Mouse (Mus musculus): Measurements from ENCODE around the gene Ushbp1.
"Not testable (repeated sequence)": the region's sequence is repeated elsewhere in the genome, so short reads cannot be mapped to it uniquely, and the experiment has no call there.

Ushbp1 gene

DNA sequence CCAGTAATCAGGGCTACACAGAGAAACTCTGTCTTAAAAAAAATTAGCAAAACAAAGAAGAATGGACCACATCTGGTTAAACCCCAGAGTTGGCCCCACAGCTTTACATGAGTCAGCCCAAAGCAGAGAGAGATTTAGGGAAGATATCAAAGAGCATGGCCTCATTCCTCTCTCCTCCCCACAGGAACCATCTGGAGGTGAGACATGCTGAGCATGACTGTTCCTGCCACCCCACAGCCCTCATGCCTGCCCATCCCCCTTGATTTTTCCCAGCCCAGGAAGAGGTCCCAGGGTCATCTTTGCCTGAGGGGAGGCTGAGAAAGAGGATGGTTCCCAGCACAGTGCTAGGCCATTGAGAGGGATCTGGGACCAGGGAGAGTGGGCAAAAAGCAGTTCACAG lies 27.2 kb downstream of the Ushbp1 start:
- no peak for DNase-seq

DNA sequence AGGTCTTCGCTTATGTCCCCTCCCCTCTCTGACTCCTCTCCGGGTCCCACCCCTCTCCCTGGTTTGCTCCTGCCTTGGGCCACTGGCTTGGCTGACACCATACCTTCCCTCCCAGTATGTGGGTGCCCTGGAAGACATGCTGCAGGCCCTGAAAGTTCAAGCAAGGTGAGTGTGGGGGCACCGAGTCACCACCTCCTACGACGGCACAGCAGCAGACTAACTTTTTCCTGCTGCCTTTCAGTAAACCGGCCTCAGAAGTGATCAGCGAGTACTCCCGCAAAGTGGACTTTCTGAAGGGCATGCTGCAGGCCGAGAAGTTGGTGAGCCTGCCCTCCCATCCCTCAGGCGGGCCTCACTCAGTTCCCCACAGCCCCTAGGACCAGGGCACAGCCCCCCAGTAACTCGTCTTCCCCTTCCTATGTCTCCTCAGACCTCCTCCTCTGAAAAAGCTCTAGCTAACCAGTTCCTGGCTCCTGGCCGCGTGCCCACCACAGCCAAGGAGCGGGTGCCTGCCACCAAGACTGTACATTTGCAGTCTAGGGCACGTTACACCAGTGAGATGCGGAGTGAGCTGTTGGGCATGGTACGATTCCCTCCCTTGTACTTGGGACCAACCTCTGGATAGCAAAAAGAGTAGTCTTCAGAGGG lies 27.9 kb downstream of the Ushbp1 start:
- no peak for DNase-seq

DNA sequence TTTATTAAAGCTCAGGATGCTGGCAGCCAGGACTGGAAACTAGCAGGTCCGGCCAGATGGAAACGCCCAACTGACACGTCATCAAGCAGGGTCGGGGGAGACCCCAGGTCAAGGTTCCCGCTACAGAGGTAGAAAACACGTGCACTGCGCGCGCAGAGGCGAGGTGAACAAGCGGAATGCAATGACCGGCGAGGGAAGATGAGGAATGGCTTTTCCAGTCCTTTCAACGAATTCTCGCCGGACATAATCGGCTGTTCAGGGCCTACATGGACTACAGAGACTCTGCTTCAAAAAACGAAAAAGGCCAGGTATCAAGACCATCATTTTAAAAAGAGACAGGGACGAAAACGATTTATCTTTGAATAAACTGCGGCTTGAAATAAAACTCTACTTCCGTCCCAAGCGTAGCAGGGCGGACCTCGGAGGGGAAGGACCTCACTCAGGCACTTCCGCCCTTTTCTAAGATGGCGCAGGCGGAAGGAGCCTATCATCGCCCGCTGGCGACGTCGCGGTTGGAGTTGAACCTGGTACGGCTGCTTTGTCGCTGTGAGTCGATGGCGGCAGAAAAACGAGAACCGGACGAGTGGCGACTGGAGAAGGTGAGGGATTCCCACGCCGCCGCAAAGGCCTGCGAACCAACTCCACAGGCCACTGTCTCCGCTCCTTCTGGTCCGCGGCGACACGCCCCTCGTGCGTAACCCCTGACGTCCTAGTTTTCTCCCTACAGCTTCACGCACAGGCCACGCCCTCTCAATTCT lies 28.7 kb downstream of the Ushbp1 start, which contains the start of gene Use1:
Gene Use1, plus strand, starts transcription at position 78 of the 758 bp plus-strand sequence.
- peak; percentile 97 for DNase-seq

DNA sequence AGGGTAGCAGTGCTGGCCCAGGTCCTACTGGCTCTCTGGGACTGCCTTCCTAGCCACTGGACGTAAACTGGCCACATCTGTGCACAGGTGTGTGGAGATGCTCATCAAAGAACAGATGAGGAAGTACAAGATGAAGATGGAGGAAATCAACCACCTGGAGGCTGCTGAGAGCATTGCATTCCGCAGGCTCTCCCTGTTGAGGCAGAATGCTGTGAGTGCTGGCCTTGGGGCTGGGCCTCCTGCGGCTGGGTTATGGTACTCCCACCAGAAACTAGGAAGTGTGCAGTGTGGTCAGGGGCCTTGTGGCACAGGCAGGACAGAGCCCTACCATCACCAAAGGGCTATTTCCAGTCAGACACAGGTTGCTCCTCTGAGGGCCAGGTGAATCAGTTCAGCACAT lies 37.6 kb downstream of the Ushbp1 start:
- DNase-seq: no peak

DNA sequence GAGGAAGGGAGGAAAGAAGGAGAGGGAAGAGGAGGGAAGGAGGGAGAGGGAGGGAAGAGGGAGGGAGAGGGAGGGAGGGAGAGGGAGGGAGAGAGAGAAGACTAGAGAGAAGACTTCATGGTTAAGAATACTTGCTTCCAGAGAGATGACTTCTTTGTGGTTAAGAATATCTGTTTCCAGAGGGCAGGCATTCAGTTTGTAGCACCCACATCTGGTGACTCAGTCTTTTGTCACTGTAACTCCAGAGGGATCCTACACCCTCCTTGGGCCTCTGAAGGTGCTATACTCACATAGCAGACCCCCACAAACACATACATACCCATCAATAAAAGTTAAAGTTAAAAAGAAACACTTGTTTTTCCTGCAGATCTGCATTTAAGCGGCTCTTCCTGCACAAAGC lies 44.1 kb downstream of the Ushbp1 start:
- no peak for DNase-seq

DNA sequence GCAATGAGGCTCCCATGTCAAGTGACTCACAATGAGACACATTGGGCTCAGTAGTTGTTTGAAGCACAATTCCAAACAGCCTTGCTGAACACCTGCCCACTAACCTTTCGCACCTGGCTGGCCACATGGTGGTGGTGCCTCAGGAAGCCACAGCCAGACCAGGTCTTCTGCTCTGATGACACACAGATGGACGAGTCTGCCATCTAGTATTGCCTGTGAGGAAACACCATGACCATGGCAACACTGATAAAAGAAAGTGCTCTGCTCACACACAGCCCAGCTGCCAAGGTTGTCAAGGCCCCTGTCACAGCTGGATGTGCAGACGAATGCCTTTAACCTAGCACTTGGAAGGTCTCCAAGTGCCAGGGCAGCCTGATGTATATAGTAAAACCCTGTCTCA lies 44.5 kb downstream of the Ushbp1 start:
- no peak for DNase-seq

DNA sequence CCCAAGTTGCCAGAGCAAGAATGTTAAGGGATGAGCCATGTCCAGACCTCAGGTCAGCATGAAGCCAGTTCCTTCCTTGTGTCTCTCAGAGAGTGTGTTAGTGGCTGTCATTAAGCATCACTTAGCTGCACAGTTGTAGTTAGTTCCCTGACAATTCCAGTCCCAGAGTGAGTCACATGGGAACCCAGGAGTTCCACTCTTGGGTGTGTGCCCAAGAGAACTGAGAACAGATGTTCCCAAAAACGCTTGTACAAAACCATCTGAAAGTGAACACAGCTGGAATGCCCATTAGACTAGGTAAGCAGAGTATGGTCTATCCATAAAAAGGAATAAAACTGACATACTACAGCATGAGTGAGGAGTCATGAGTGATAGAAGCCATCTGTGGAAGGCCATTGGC lies 49.0 kb downstream of the Ushbp1 start:
- DNase-seq: no peak

DNA sequence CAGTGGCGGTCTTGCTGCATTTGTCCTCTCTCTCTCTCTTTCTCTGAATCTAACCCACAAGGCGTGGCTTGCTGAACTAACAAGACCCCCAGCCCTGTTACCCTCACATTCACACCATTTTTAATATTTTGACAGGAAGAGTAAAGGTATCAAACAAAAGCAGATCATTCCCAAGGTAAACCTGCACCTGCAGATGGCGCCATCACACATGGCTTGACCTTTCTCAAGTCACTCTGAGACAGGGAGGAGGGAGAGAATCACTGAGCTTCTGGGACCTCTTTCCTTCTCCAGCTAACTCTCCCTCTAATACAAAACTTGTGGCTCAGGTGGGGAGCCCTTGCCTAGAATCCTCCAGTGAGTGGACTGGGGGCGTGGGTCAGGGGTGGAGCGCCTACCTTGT lies 55.0 kb downstream of the Ushbp1 start:
- peak; percentile 48 for DNase-seq

DNA sequence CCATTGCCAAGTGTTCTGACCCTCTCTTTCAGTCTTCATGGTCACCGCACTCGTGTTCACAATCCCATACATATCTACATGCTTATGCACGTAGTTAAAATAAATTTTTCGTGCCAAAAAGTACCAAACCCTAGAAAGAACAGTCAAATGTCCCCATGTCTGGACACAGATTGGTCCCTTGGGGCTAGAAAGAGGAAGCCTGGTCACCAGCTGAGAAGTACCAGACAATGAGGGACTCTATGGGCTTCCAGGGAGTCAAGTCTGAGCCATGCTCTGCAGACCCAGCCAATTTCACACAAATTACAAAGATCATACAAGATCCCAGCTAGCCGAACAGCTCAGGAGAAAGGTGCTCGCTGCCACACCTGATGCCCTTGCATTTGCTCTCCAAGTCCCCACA lies 57.8 kb downstream of the Ushbp1 start:
- not testable (repeated sequence) for DNase-seq

Measured in kidney, adult 18-20 months (tissue).